Mouse (Mus musculus) liver, embryonic 12.5 days (tissue): ENCODE data around the gene Kcnip4. TPM values are rescaled to one million over a fixed set of nuclear protein-coding genes. Genes with fewer than 3 reads are reported as not detected.

Source experiments
- ATAC-seq: fragments of 200-750 bp; cut with Nextera tagmentation; 2 replicates; pipeline ENCODE4 v1.8.0; 2017; ENCODE audit warnings: moderate number of reproducible peaks, mild to moderate bottlenecking, moderate library complexity
- H3K27ac ChIP-seq: fragments of 300-500 bp; sonication (generic); 2 replicates; pipeline ENCODE4 v1.5.1; 2016; ENCODE audit warnings: mild to moderate bottlenecking
- H3K27me3 ChIP-seq: fragments of 300-500 bp; sonication (generic); replicated peaks from 2 replicates; pipeline ENCODE4 v1.6.1; 2016; ENCODE audit warnings: mild to moderate bottlenecking, moderate library complexity
- H3K36me3 ChIP-seq: fragments of 300-500 bp; sonication (generic); 2 replicates; pipeline ENCODE4 v1.6.1; 2016; ENCODE audit warnings: mild to moderate bottlenecking, moderate library complexity
- H3K4me1 ChIP-seq: fragments of 300-500 bp; sonication (generic); 2 replicates; pipeline ENCODE4 v1.6.1; 2016
- H3K4me2 ChIP-seq: fragments of 300-500 bp; sonication (generic); 2 replicates; pipeline ENCODE4 v1.6.1; 2016; ENCODE audit warnings: mild to moderate bottlenecking, moderate library complexity
- H3K4me3 ChIP-seq: fragments of 300-500 bp; sonication (generic); 2 replicates; pipeline ENCODE4 v1.5.1; 2016; ENCODE audit warnings: mild to moderate bottlenecking, moderate library complexity
- H3K9ac ChIP-seq: fragments of 300-500 bp; sonication (generic); 2 replicates; pipeline ENCODE4 v1.6.1; 2016; ENCODE audit warnings: mild to moderate bottlenecking, moderate library complexity
- H3K9me3 ChIP-seq: fragments of 300-500 bp; sonication (generic); replicated peaks from 2 replicates; pipeline ENCODE4 v1.6.1; 2016; ENCODE audit warnings: mild to moderate bottlenecking, moderate library complexity
- WGBS: fragments of 180-500 bp; shearing (Covaris S2); methylation state at CpG from one replicate; pipeline ENCODE4 v1.1.7; 2016; ENCODE audit not compliant: insufficient replicate concordance; 5-methylcytosine and 5-hydroxymethylcytosine counted together
- polyA plus RNA-seq: library from polyadenylated mRNA; unstranded; fragments of >200 nt; fragmentation: Nextera tagmentation; extraction: Ambion mirVana; gene quantifications from 2 replicates; pipeline ENCODE4 v1.2.1, GENCODE M21; 2016

The Kcnip4 gene
- polyA plus RNA-seq, 1 experiment from 2014 or later: 0.25 TPM

- whole genome bisulfite sequencing: 66% methylated on average over 6 of the region's 6 CpGs
- no peak for ATAC-seq
- no peak overlapping the region for H3K9ac ChIP-seq
These were observed 63.9 kb downstream of the Kcnip4 start for GRCm38 (mm10) chr5:49460643-49461276.

GRCm38 (mm10) chr5:49453100-49453499, 71.6 kb downstream of the Kcnip4 start:
- WGBS: 66% methylated on average over 3 of the region's 3 CpGs
- no peak overlapping the region for H3K4me2 ChIP-seq
- H3K9me3 ChIP-seq: no peaks in the 10 kb centered on the region
- no peak for ATAC-seq
- H3K27me3 ChIP-seq: no peaks in the 10 kb centered on the region
- no peak overlapping the region for H3K9ac ChIP-seq
- H3K27ac ChIP-seq: no peak overlapping the region
- no peaks in the 10 kb centered on the region for H3K36me3 ChIP-seq
- no peaks in the 10 kb centered on the region for H3K4me1 ChIP-seq
- H3K4me3 ChIP-seq: no peak overlapping the region

More at GRCm38 (mm10) chr5:49460643-49461276, 63.9 kb downstream of the Kcnip4 start:
- H3K4me3 ChIP-seq: no peak overlapping the region
- no peak overlapping the region for H3K27ac ChIP-seq
- no peaks in the 10 kb centered on the region for H3K9me3 ChIP-seq
- H3K36me3 ChIP-seq: no peaks in the 10 kb centered on the region
- H3K4me1 ChIP-seq: no peaks in the 10 kb centered on the region
- H3K27me3 ChIP-seq: no peaks in the 10 kb centered on the region
- no peak overlapping the region for H3K4me2 ChIP-seq

DNA sequence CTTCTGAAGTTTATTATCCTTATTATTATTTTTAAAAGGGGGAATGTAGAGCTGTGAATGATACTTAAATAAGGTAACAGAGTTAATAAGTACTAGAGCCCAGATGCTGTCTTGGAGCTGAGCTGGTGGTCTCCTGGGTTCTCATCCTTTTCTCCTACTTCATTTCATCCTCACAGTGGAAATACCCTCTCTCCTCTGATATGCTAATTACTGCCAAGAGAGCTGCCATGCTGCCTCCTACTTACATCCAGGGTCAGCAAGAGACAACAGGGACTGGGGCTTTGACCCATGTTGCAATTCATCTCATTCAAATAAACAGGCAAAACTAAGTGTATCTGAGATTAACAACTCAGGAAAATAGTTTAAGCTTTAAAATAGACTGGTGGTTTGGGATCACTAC, 73.4 kb downstream of the Kcnip4 start:
- H3K9me3 ChIP-seq: no peaks in the 10 kb centered on the region
- H3K4me1 ChIP-seq: no peaks in the 10 kb centered on the region
- H3K9ac ChIP-seq: no peak overlapping the region
- H3K4me3 ChIP-seq: no peak overlapping the region
- H3K4me2 ChIP-seq: no peak overlapping the region
- H3K27ac ChIP-seq: no peak overlapping the region
- H3K27me3 ChIP-seq: no peaks in the 10 kb centered on the region
- ATAC-seq: no peak
- no peaks in the 10 kb centered on the region for H3K36me3 ChIP-seq

GRCm38 (mm10) chr5:49450876-49451275, 73.8 kb downstream of the Kcnip4 start:
- no peaks in the 10 kb centered on the region for H3K36me3 ChIP-seq
- H3K9me3 ChIP-seq: no peaks in the 10 kb centered on the region
- H3K4me1 ChIP-seq: no peaks in the 10 kb centered on the region
- no peak for ATAC-seq
- H3K4me3 ChIP-seq: no peak overlapping the region
- no peak overlapping the region for H3K9ac ChIP-seq
- no peaks in the 10 kb centered on the region for H3K27me3 ChIP-seq
- H3K4me2 ChIP-seq: no peak overlapping the region
- 49% methylated on average over 3 of the region's 3 CpGs for WGBS
- no peak overlapping the region for H3K27ac ChIP-seq

DNA sequence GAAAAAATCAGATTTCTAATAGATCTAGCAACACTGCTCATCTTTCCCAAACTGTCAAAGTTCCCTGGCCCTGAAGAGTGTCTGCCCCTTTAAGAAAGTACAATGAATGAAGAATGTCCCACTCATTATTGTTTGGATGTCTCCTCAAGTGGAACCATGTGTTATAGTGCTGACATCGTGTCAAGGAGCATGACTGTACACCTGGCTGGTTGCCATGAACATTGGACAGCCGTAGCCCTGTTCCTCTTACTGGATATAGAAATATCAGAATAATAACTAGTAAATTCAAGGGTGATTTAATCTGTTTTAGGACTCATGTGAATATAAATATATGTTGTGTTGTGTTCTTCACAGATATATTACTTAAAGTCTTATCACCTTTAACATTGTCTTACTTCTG, 87.5 kb downstream of the Kcnip4 start:
- Histone ChIP-seq H3K36me3 (no peaks in the 10 kb centered on the region), H3K4me2 (no peak overlapping the region), H3K27ac (no peak overlapping the region), H3K4me3 (no peak overlapping the region), H3K9me3 (no peaks in the 10 kb centered on the region), H3K4me1 (no peaks in the 10 kb centered on the region), H3K27me3 (no peaks in the 10 kb centered on the region), H3K9ac (no peak overlapping the region)
- ATAC-seq: no peak
- WGBS: 57% methylated on average over 2 of the region's 2 CpGs

DNA sequence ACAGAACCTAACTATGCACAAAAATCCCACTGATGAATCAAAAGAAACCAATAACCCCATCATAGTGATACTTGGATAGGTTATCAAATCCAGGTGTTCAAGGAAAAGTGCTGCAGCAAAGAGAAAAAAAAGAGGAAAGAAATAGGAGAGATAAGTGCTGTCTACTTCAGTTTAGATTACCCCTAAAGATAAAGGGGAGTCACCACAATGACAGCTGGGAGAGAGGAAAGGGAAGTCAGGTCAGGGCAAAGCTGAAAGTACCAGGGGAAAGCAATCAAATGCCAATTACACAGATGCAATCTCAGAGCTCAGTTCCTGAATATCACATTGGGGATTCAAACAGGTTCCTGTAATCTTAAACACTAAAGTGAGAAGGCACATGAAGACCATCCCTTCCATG, 97.0 kb downstream of the Kcnip4 start:
- no peak overlapping the region for H3K4me2 ChIP-seq
- no peaks in the 10 kb centered on the region for H3K9me3 ChIP-seq
- H3K9ac ChIP-seq: no peak overlapping the region
- H3K27me3 ChIP-seq: no peaks in the 10 kb centered on the region
- no peaks in the 10 kb centered on the region for H3K36me3 ChIP-seq
- no peak overlapping the region for H3K27ac ChIP-seq
- no peak for ATAC-seq
- H3K4me1 ChIP-seq: no peaks in the 10 kb centered on the region
- H3K4me3 ChIP-seq: no peak overlapping the region

GRCm38 (mm10) chr5:49419707-49420106, 105.0 kb downstream of the Kcnip4 start:
- no peak overlapping the region for H3K4me3 ChIP-seq

DNA sequence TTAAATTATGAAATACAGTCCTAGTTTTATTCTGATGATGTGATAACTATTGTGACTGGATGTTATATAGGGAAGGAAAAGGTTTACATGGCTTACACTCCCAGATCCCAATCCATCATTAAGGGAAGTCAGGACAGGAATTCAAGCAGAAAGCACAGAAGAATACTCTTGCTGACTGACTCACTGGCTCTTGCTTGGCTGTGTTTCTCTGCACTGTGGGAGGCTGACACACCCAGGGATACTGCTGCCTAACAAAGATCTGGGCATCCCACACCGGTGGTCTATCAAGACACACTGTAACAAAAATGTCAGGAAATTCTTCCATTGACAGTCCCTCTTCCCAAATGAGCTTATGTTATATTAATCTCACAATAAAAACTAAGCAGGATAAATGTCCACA, 116.4 kb downstream of the Kcnip4 start:
- Histone ChIP-seq H3K27ac (no peak overlapping the region), H3K9me3 (no peaks in the 10 kb centered on the region), H3K36me3 (no peaks in the 10 kb centered on the region), H3K4me1 (no peaks in the 10 kb centered on the region), H3K4me2 (no peak overlapping the region), H3K9ac (no peak overlapping the region), H3K27me3 (no peaks in the 10 kb centered on the region), H3K4me3 (no peak overlapping the region)
- ATAC-seq: no peak
- 46% methylated on average over 1 of the region's 1 CpGs for WGBS

More at GRCm38 (mm10) chr5:49419707-49420106, 105.0 kb downstream of the Kcnip4 start:
- no peak overlapping the region for H3K4me2 ChIP-seq
- no peaks in the 10 kb centered on the region for H3K4me1 ChIP-seq
- no peaks in the 10 kb centered on the region for H3K36me3 ChIP-seq
- H3K9me3 ChIP-seq: no peaks in the 10 kb centered on the region
- no peak overlapping the region for H3K9ac ChIP-seq
- H3K27ac ChIP-seq: no peak overlapping the region
- no peaks in the 10 kb centered on the region for H3K27me3 ChIP-seq
- ATAC-seq: no peak

- WGBS: 39% methylated on average over 3 of the region's 3 CpGs
These were observed 154.1 kb downstream of the Kcnip4 start for GRCm38 (mm10) chr5:49370543-49371076.

DNA sequence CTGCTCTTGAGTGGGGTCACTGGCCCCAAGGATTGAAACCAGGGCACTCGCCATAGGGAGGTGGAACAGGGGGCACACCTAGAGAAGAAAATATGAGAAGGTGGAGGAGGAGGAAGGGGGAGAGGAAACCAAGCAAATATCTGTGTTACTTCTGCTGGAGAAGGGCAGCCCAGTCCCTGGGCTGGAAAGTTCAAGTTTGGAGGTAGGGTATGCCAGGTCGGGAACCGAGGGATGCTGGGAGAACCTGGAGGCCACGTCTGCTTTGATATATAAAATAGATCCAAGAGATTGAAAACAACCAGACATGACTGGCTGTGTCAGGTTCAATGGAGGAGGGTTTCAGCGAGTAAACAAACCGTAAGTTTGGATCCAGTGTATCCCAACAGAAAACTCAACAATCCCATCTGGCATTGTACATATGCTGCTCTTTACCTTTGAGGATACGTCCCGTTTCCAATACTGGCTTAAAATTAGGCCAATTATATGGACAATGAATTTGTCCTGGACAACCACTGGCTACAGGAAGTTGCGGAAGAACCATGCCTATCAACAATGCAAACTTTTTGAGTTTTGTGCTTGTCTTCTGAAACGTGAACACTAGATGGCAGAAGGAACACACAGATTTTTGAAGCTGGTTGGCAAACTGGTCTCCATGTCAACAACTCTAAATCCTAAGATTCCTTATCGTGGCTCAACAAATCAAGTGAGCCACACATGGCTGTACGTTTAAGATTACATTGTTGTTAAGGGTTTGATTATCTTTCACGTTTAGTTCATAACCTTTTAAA, 155.9 kb downstream of the Kcnip4 start:
- WGBS: 41% methylated on average over 13 of the region's 13 CpGs
- no peak overlapping the region for H3K9ac ChIP-seq
- no peaks in the 10 kb centered on the region for H3K9me3 ChIP-seq
- H3K4me2 ChIP-seq: no peak overlapping the region
- H3K4me3 ChIP-seq: no peak overlapping the region
- no peaks in the 10 kb centered on the region for H3K4me1 ChIP-seq
- H3K27ac ChIP-seq: no peak overlapping the region
- no peaks in the 10 kb centered on the region for H3K36me3 ChIP-seq
- ATAC-seq: no peak
- H3K27me3 ChIP-seq: no peaks in the 10 kb centered on the region

More at GRCm38 (mm10) chr5:49370543-49371076, 154.1 kb downstream of the Kcnip4 start:
- ATAC-seq: no peak
- Histone ChIP-seq H3K4me1 (no peaks in the 10 kb centered on the region), H3K4me3 (no peak overlapping the region), H3K9ac (no peak overlapping the region), H3K36me3 (no peaks in the 10 kb centered on the region), H3K27ac (no peak overlapping the region), H3K4me2 (no peak overlapping the region), H3K9me3 (no peaks in the 10 kb centered on the region), H3K27me3 (no peaks in the 10 kb centered on the region)

- no peak for ATAC-seq
- H3K27ac ChIP-seq: no peak overlapping the region
- no peaks in the 10 kb centered on the region for H3K4me1 ChIP-seq
- H3K4me3 ChIP-seq: no peak overlapping the region
- WGBS: 64% methylated on average over 3 of the region's 3 CpGs
- no peak overlapping the region for H3K9ac ChIP-seq
- 0 out of 2 replicates have a peak, but pooled peaks cover 2% of the 10 kb centered on the region for H3K9me3 ChIP-seq
- no peak overlapping the region for H3K4me2 ChIP-seq
- H3K36me3 ChIP-seq: no peaks in the 10 kb centered on the region
- no peaks in the 10 kb centered on the region for H3K27me3 ChIP-seq
These were observed 168.3 kb downstream of the Kcnip4 start for GRCm38 (mm10) chr5:49356381-49356780.

DNA sequence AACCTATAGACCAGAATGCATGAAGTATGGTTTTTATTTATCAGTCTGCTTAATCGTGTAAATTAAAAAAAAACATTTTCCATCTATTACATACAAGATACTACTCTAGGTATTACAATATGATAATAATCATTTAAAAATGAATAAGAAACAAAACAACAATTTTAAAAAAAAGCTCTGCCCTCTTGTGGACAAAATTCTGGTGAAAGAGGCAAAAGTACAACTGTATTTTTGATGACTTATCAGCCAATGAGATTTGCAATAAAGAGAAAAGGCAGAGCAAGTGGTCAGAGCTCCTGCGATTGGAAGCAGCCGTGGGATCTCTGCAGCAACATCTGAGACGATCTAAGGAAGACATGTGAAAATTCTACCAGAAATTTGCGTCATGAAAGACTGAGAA, 172.6 kb downstream of the Kcnip4 start:
- Histone ChIP-seq H3K36me3 (no peaks in the 10 kb centered on the region), H3K4me3 (no peak overlapping the region), H3K4me2 (no peak overlapping the region), H3K9me3 (0 out of 2 replicates have a peak, but pooled peaks cover 2% of the 10 kb centered on the region), H3K27me3 (no peaks in the 10 kb centered on the region), H3K9ac (no peak overlapping the region), H3K27ac (no peak overlapping the region), H3K4me1 (no peaks in the 10 kb centered on the region)
- WGBS: 71% methylated on average over 5 of the region's 5 CpGs
- ATAC-seq: no peak
